Mouse (Mus musculus) bone marrow, adult 2 months (tissue): ENCODE data around the gene Mtr. TPM values are rescaled to one million over a fixed set of nuclear protein-coding genes. Genes with fewer than 3 reads are reported as not detected.
"Not testable (repeated sequence)": the region's sequence is repeated elsewhere in the genome, so short reads cannot be mapped to it uniquely, and the experiment has no call there.

Source experiments
- H3K27ac ChIP-seq: fragments of 200-500 bp; 2 replicates; pipeline ENCODE4 v1.5.1; 2012; ENCODE audit warnings: low read depth, mild to moderate bottlenecking, control low read depth, inconsistent platforms, low read length; ENCODE audit not compliant: control insufficient read depth, poor library complexity, insufficient read depth
- H3K4me1 ChIP-seq: fragments of 200-500 bp; 2 replicates; pipeline ENCODE4 v1.6.1; 2011; ENCODE audit warnings: low read length; ENCODE audit not compliant: control insufficient read depth, insufficient read depth
- H3K4me3 ChIP-seq: fragments of 200-500 bp; replicated peaks from 2 replicates; pipeline ENCODE3; 2011; ENCODE audit warnings: mild to moderate bottlenecking, low read depth, low read length, control low read depth; ENCODE audit not compliant: control insufficient read depth
- CTCF ChIP-seq: fragments of 200-500 bp; IDR thresholded peaks from 2 replicates; pipeline ENCODE4 v1.5.1; 2011; ENCODE audit warnings: low read length, control low read depth; ENCODE audit not compliant: control insufficient read depth, insufficient read depth
- POLR2A ChIP-seq: fragments of 200-500 bp; IDR thresholded peaks from 2 replicates; pipeline ENCODE4 v1.6.1; 2011; ENCODE audit warnings: low read depth, mild to moderate bottlenecking, control low read depth, low read length, borderline replicate concordance; ENCODE audit not compliant: control insufficient read depth
- WGBS: fragments of 180-500 bp; shearing (Covaris S2); methylation state at CpG from one replicate; pipeline ENCODE4 v1.1.7; 2018; 5-methylcytosine and 5-hydroxymethylcytosine counted together
- polyA plus RNA-seq: library from polyadenylated mRNA; stranded (reverse); fragments of >200 nt; gene quantifications from 2 replicates; pipeline ENCODE4 v1.2.4, GENCODE M21; 2011; ENCODE audit warnings: low replicate concordance; ENCODE audit not compliant: missing spikeins, insufficient read depth, insufficient read length

Gene Mtr
- polyA plus RNA-seq, 1 experiment, result 16.4 TPM

- H3K27ac ChIP-seq, result no peak overlapping the region
- no peaks in the 10 kb centered on the region for H3K4me1 ChIP-seq
- 78% methylated on average over 4 of the region's 4 CpGs for WGBS
- no peak overlapping the region for H3K4me3 ChIP-seq
- TF ChIP-seq CTCF (no peak), POLR2A (no peak)
These were observed 95.5 kb downstream of the Mtr start for GRCm38 (mm10) chr13:12162457-12162856.

GRCm38 (mm10) chr13:12160121-12160475, 97.8 kb downstream of the Mtr start:
- Histone ChIP-seq H3K4me1 (no peaks in the 10 kb centered on the region), H3K27ac (no peak overlapping the region), H3K4me3 (no peak overlapping the region)
- no peak for TF ChIP-seq CTCF
- no peak for TF ChIP-seq POLR2A
- 86% methylated on average over 3 of the region's 3 CpGs for WGBS

GRCm38 (mm10) chr13:12159288-12160120, 98.4 kb downstream of the Mtr start:
- no peak overlapping the region for H3K4me3 ChIP-seq
- H3K4me1 ChIP-seq, result no peaks in the 10 kb centered on the region
- no peak for TF ChIP-seq CTCF
- TF ChIP-seq POLR2A, result no peak
- H3K27ac ChIP-seq, result no peak overlapping the region
- WGBS, result 65% methylated on average over 9 of the region's 9 CpGs

- WGBS, result 84% methylated on average over 11 of the region's 11 CpGs
- Histone ChIP-seq H3K4me3 (no peak overlapping the region), H3K27ac (no peak overlapping the region), H3K4me1 (no peaks in the 10 kb centered on the region)
- TF ChIP-seq POLR2A (no peak), CTCF (no peak)
These were observed 104.0 kb downstream of the Mtr start for GRCm38 (mm10) chr13:12153922-12154321.

GRCm38 (mm10) chr13:12146918-12147507, 110.9 kb downstream of the Mtr start:
- WGBS, result 82% methylated on average over 6 of the region's 6 CpGs
- Histone ChIP-seq H3K4me3 (no peak overlapping the region), H3K27ac (no peak overlapping the region), H3K4me1 (no peaks in the 10 kb centered on the region)
- TF ChIP-seq CTCF (no peak), POLR2A (no peak)

- no peak overlapping the region for H3K27ac ChIP-seq
- 79% methylated on average over 2 of the region's 2 CpGs for WGBS
These were observed 111.5 kb downstream of the Mtr start for GRCm38 (mm10) chr13:12146402-12146801.

GRCm38 (mm10) chr13:12143347-12143746, 114.6 kb downstream of the Mtr start:
- WGBS, result 89% methylated on average over 5 of the region's 5 CpGs
- no peak overlapping the region for H3K4me3 ChIP-seq
- TF ChIP-seq POLR2A, result no peak
- no peak for TF ChIP-seq CTCF
- H3K4me1 ChIP-seq, result no peaks in the 10 kb centered on the region
- H3K27ac ChIP-seq, result no peak overlapping the region

More at GRCm38 (mm10) chr13:12146402-12146801, 111.5 kb downstream of the Mtr start:
- Histone ChIP-seq H3K4me1 (no peaks in the 10 kb centered on the region), H3K4me3 (no peak overlapping the region)
- no peak for TF ChIP-seq POLR2A
- no peak for TF ChIP-seq CTCF

GRCm38 (mm10) chr13:12136461-12136860, 121.5 kb downstream of the Mtr start:
- H3K4me3 ChIP-seq, H3K4me1 ChIP-seq, H3K27ac ChIP-seq: not testable (repeated sequence)
- WGBS, result 83% methylated on average over 10 of the region's 10 CpGs
